Mouse (Mus musculus) heart, embryonic 14.5 days (tissue): Measurements from ENCODE around the gene Atp5c1. TPM values are rescaled to one million over a fixed set of nuclear protein-coding genes. Genes with fewer than 3 reads are reported as not detected.

Experiments used
- ATAC-seq: fragments of 200-750 bp; cut with Nextera tagmentation; 2 replicates; pipeline ENCODE4 v1.8.0; 2017; ENCODE audit warnings: low read depth, moderate TSS enrichment; ENCODE audit not compliant: insufficient number of reproducible peaks, insufficient read depth, low FRiP score
- H3K27ac ChIP-seq, 2 experiments: fragments of 200-500 bp in 1 of 2; fragments of 300-500 bp in 1 of 2; sonication (generic) in 1 of 2; replicated peaks in 1 of 2; 2 replicates each; pipeline ENCODE4 v1.5.1; 2012 to 2014; ENCODE audit warnings: low read depth in 2 of 2, low read length in 2 of 2, control low read depth in 1 of 2, mild to moderate bottlenecking in 1 of 2, mixed read lengths in 1 of 2; ENCODE audit not compliant: control insufficient read depth in 1 of 2, insufficient read depth in 1 of 2
- H3K27me3 ChIP-seq: fragments of 300-500 bp; sonication (generic); 2 replicates; pipeline ENCODE4 v1.6.1; 2014; ENCODE audit warnings: mild to moderate bottlenecking, low read length, control low read depth; ENCODE audit not compliant: control insufficient read depth, insufficient read depth
- H3K36me3 ChIP-seq: fragments of 300-500 bp; sonication (generic); 2 replicates; pipeline ENCODE4 v1.6.1; 2014; ENCODE audit warnings: mild to moderate bottlenecking, control low read depth, low read length, mixed read lengths; ENCODE audit not compliant: control insufficient read depth, insufficient read depth
- H3K4me1 ChIP-seq, 2 experiments: fragments of 200-500 bp in 1 of 2; fragments of 300-500 bp in 1 of 2; sonication (generic) in 1 of 2; 2 replicates each; pipeline ENCODE4 v1.6.1; 2012 to 2014; ENCODE audit warnings: low read length in 2 of 2, control low read depth in 1 of 2, mixed read lengths in 1 of 2; ENCODE audit not compliant: control insufficient read depth in 2 of 2, insufficient read depth in 2 of 2
- H3K4me2 ChIP-seq: fragments of 300-500 bp; sonication (generic); 2 replicates; pipeline ENCODE4 v1.6.1; 2014; ENCODE audit warnings: mild to moderate bottlenecking, low read length
- H3K4me3 ChIP-seq, 2 experiments: fragments of 200-500 bp in 1 of 2; fragments of 300-500 bp in 1 of 2; sonication (generic) in 1 of 2; 2 replicates each; pipeline ENCODE4 v1.5.1; 2012 to 2014; ENCODE audit warnings: low read length in 2 of 2, mild to moderate bottlenecking in 2 of 2, control low read depth in 1 of 2, low read depth in 1 of 2, moderate library complexity in 1 of 2; ENCODE audit not compliant: control insufficient read depth in 1 of 2, insufficient read depth in 1 of 2
- H3K9ac ChIP-seq: fragments of 300-500 bp; sonication (generic); 2 replicates; pipeline ENCODE4 v1.6.1; 2014; ENCODE audit warnings: mild to moderate bottlenecking, low read length
- H3K9me3 ChIP-seq: fragments of 300-500 bp; sonication (generic); 2 replicates; pipeline ENCODE4 v1.6.1; 2016; ENCODE audit warnings: low read length, control low read depth; ENCODE audit not compliant: control insufficient read depth
- WGBS: fragments of 180-500 bp; shearing (Covaris S2); extraction: QIAGEN DNeasy Blood & Tissue Kit; methylation state at CpG from one replicate; pipeline ENCODE4 v1.1.7; 2014; 5-methylcytosine and 5-hydroxymethylcytosine counted together
- polyA plus RNA-seq: library from polyadenylated mRNA; unstranded; fragments of >200 nt; fragmentation: Nextera tagmentation; extraction: Ambion mirVana; gene quantifications from 2 replicates; pipeline ENCODE4 v1.2.1, GENCODE M21; 2014

Atp5c1 gene
- polyA plus RNA-seq, 1 experiment from 2014 or later = 1,517 TPM

GRCm38 (mm10) chr2:10050878-10051277, 29.4 kb downstream of the Atp5c1 start:
- 84% methylated on average over 3 of the region's 3 CpGs for WGBS
- H3K27ac ChIP-seq = no peak overlapping the region
- H3K27me3 ChIP-seq = no peaks in the 10 kb centered on the region
- H3K36me3 ChIP-seq = peaks cover 21% of the 10 kb centered on the region
- no peak overlapping the region for H3K4me3 ChIP-seq
- no peaks in the 10 kb centered on the region for H3K9me3 ChIP-seq
- H3K9ac ChIP-seq = no peak overlapping the region
- ATAC-seq = no peak
- no peak overlapping the region for H3K4me2 ChIP-seq
- peaks cover 0 to 10% of the 10 kb centered on the region in 2 experiments; a peak in 2 of 4 replicates for H3K4me1 ChIP-seq

GRCm38 (mm10) chr2:10049456-10049855, 30.9 kb downstream of the Atp5c1 start:
- peak overlapping the region; percentile 88 for H3K4me2 ChIP-seq
- WGBS = 17% methylated on average over 10 of the region's 10 CpGs
- peaks cover 7% of the 10 kb centered on the region; the same call in 1 of the 2 replicates for H3K36me3 ChIP-seq
- peak overlapping the region; percentile 89 for H3K9ac ChIP-seq
- peak overlapping the region in 1 of 2 experiments; percentile 95; a peak in 2 of 4 replicates for H3K4me3 ChIP-seq
- H3K9me3 ChIP-seq = no peaks in the 10 kb centered on the region
- no peak overlapping the region for H3K27ac ChIP-seq
- ATAC-seq = no peak
- H3K4me1 ChIP-seq = peaks cover 0 to 10% of the 10 kb centered on the region in 2 experiments; a peak in 2 of 4 replicates
- no peaks in the 10 kb centered on the region for H3K27me3 ChIP-seq

- Histone ChIP-seq H3K27ac (peak within 1 kb of the TSS in 1 of 2 experiments; percentile 41; a peak in 1 of 4 replicates), H3K4me3 (peak within 1 kb of the TSS; percentile 72 to 95), H3K9ac (peak within 1 kb of the TSS; percentile 89), H3K36me3 (no peaks in the 10 kb centered on the region), H3K9me3 (no peaks in the 10 kb centered on the region), H3K4me2 (peak within 1 kb of the TSS; percentile 88), H3K27me3 (no peaks in the 10 kb centered on the region), H3K4me1 (peaks cover 0 to 10% of the 10 kb centered on the region in 2 experiments; a peak in 2 of 4 replicates)
- WGBS = under 1% methylated on average over 36 of the region's 36 CpGs
- peak; percentile 91 for ATAC-seq
These were observed 31.8 kb downstream of the Atp5c1 start, which contains the start of gene Taf3 for GRCm38 (mm10) chr2:10048461-10048860. Gene Taf3 (minus strand): TSS chr2:10048596.

- under 1% methylated on average over 46 of the region's 47 CpGs for WGBS
- Histone ChIP-seq H3K27me3 (no peaks in the 10 kb centered on the region), H3K36me3 (no peaks in the 10 kb centered on the region), H3K4me1 (peaks cover 0 to 10% of the 10 kb centered on the region in 2 experiments; a peak in 2 of 4 replicates), H3K27ac (peak overlapping the region in 1 of 2 experiments; percentile 41; a peak in 1 of 4 replicates), H3K4me3 (peak overlapping the region; percentile 53 to 95), H3K4me2 (peak overlapping the region; percentile 88), H3K9me3 (no peaks in the 10 kb centered on the region), H3K9ac (peak overlapping the region; percentile 89)
- ATAC-seq = peak; percentile 40
These were observed 32.4 kb downstream of the Atp5c1 start for GRCm38 (mm10) chr2:10047758-10048436.

- H3K9me3 ChIP-seq = no peaks in the 10 kb centered on the region
- H3K9ac ChIP-seq = no peak overlapping the region
- peaks cover 5% of the 10 kb centered on the region; the same call in 1 of the 2 replicates for H3K36me3 ChIP-seq
- 84% methylated on average over 3 of the region's 3 CpGs for WGBS
- H3K4me1 ChIP-seq = no peaks in the 10 kb centered on the region
- no peak overlapping the region for H3K4me2 ChIP-seq
- no peaks in the 10 kb centered on the region for H3K27me3 ChIP-seq
- H3K4me3 ChIP-seq = no peak overlapping the region
- no peak overlapping the region for H3K27ac ChIP-seq
- ATAC-seq = no peak
These were observed 45.3 kb downstream of the Atp5c1 start for GRCm38 (mm10) chr2:10034976-10035375.

- no peaks in the 10 kb centered on the region for H3K36me3 ChIP-seq
These were observed 46.6 kb downstream of the Atp5c1 start for GRCm38 (mm10) chr2:10033684-10034083.

GRCm38 (mm10) chr2:10029755-10030154, 50.6 kb downstream of the Atp5c1 start:
- ATAC-seq = no peak
- Histone ChIP-seq H3K9me3 (no peaks in the 10 kb centered on the region), H3K4me3 (no peak overlapping the region), H3K4me1 (no peaks in the 10 kb centered on the region), H3K4me2 (no peak overlapping the region), H3K27me3 (no peaks in the 10 kb centered on the region), H3K27ac (no peak overlapping the region), H3K9ac (no peak overlapping the region), H3K36me3 (no peaks in the 10 kb centered on the region)
- 77% methylated on average over 7 of the region's 7 CpGs for WGBS

More at GRCm38 (mm10) chr2:10033684-10034083, 46.6 kb downstream of the Atp5c1 start:
- Histone ChIP-seq H3K4me3 (no peak overlapping the region), H3K27ac (no peak overlapping the region), H3K4me1 (no peaks in the 10 kb centered on the region), H3K9me3 (no peaks in the 10 kb centered on the region), H3K9ac (no peak overlapping the region), H3K27me3 (no peaks in the 10 kb centered on the region), H3K4me2 (no peak overlapping the region)
- ATAC-seq = no peak
- 39% methylated on average over 4 of the region's 4 CpGs for WGBS
